Mouse (Mus musculus) small intestine, adult 10 weeks (tissue): ENCODE measurements around the gene Ppih. TPM values are rescaled to one million over a fixed set of nuclear protein-coding genes. Genes with fewer than 3 reads are reported as not detected.

Source experiments
- polyA plus RNA-seq: library from polyadenylated mRNA; stranded (reverse); fragments of 350-450 nt; fragmentation: Illumina TruSeq; extraction: RNeasy Lipid Tissue Mini Kit (QIAGEN cat#74804); gene quantifications from one replicate; pipeline ENCODE4 v1.2.3, GENCODE M21; 2014; ENCODE audit warnings: low replicate concordance

Gene Ppih
- polyA plus RNA-seq: 28.3 TPM

DNA sequence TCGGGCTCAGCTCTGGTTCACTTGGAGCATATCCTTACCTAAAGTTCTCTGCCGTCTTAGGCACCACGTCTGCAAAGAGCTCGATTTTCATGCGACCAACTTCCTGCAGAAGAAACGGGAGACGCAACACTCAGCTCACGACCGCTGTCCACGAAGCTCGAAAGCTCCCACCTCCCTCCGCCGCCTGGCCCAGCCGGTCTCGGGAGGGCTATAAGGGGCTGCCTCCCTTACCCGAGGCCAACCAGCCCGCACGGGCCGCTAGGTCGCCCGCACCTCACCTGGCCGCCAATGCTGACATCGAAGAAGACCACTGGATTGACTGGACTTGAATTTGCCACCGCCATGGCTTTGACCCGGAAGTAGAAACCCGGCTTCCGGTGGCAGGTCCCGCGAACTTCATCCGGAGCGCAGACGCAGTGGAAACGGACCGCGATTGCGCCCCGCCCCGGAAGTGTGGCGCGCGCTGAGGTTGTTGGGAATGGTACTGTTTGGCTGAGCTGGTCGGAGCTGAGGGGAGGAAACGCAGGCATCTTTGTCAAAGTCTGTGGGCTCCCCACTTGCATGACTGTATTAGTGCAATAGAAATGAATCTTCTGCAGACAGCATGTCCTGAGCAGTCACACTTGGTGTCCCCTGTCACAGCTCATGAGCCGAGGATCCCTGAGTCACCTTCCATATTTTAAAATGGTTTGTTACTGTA lies at the start of gene Ppih:
Gene Ppih (minus strand): TSS at position 416 of the 700 bp plus-strand sequence.

DNA sequence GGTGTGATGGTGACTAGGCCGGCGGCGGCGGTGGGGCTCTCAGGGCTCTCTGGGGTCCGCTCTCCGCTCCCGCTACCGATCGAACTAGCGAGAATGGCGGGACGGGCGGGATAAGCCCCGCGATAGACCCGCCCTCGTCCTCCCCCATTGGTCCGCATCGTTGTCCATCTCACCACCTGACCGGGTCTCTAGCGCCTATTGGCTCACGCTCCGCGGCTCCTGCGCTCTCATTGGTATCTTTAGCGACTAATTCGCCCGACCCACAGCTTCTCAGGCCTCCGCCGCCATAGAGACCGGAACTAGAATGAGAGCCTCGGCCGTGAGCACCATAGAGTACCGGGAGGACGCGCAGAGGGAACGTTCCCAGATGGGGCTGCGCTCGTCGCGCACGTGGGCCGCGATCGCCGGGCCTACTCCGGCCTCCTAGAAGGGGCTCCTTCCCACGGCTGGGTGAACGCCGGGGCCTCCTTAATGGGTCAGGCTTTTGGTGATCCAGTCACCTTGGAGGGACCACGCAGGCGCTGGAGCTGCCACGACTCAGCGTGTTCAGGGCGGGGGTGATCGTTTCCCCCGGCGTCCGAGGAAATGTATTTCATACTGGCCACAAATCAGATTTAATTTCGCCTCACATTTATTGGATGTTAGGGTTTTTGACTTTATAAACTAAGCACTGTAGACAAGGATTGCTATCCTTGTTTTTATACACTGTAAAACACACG lies 25.8 kb downstream of the Ppih start, which contains the start of gene Ybx1:
Gene Ybx1 (minus strand): TSS at position 190 of the 719 bp plus-strand sequence.

DNA sequence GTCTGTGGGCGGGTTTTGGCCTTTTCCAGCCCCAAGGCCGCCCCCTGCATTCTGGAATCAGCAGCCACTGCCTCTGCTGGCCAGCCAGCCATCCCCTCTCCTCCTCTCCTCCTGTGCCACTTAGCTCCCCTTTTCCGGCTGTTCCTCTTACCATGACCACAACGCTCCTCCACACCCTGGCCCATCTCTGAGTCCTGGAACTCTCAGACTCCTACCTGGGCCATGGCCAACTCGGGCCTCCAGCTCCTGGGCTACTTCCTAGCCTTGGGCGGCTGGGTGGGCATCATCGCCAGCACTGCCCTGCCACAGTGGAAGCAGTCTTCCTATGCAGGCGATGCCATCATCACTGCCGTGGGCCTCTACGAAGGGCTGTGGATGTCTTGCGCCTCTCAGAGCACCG lies 65.0 kb downstream of the Ppih start, which contains the start of gene Cldn19:
Gene Cldn19 (plus strand): TSS at position 64 of the 400 bp plus-strand sequence.

Other genes starting within 250 kb of the Ppih start
- 1.3 TPM for gene Slc2a1, start 211.8 kb downstream of the Ppih start, polyA plus RNA-seq
- not detected for gene Zfp691, start 146.4 kb downstream of the Ppih start, polyA plus RNA-seq
- gene Ermap, start 130.5 kb downstream of the Ppih start, polyA plus RNA-seq: 0.74 TPM
- gene Svbp, start 125.2 kb downstream of the Ppih start, polyA plus RNA-seq: 4.6 TPM
- gene Tmem269, start 102.3 kb downstream of the Ppih start, polyA plus RNA-seq: 0.52 TPM
- gene AU022252, start 87.8 kb downstream of the Ppih start, polyA plus RNA-seq: 2.0 TPM
- gene P3h1, start 87.6 kb downstream of the Ppih start, polyA plus RNA-seq: 1.2 TPM
- not detected for gene Cldn19, start 65.1 kb downstream of the Ppih start, polyA plus RNA-seq
- 684 TPM for gene Ybx1, start 25.9 kb downstream of the Ppih start, polyA plus RNA-seq
- gene Ccdc30, start 95.0 kb upstream of the Ppih start, polyA plus RNA-seq: 0.45 TPM
- 38.4 TPM for gene Ppcs, start 101.9 kb upstream of the Ppih start, polyA plus RNA-seq
- gene Zmynd12, start 102.3 kb upstream of the Ppih start, polyA plus RNA-seq: not detected
- gene Rimkla, start 172.1 kb upstream of the Ppih start, polyA plus RNA-seq: 0.30 TPM
- 59.5 TPM for gene Foxj3, start 216.5 kb upstream of the Ppih start, polyA plus RNA-seq
- gene Frg2f1, start 219.0 kb upstream of the Ppih start, polyA plus RNA-seq: 3.8 TPM